Mouse (Mus musculus): ENCODE measurements around the gene Ctsf.
"Not testable (repeated sequence)": the region's sequence is repeated elsewhere in the genome, so short reads cannot be mapped to it uniquely, and the experiment has no call there.

Ctsf gene

DNA sequence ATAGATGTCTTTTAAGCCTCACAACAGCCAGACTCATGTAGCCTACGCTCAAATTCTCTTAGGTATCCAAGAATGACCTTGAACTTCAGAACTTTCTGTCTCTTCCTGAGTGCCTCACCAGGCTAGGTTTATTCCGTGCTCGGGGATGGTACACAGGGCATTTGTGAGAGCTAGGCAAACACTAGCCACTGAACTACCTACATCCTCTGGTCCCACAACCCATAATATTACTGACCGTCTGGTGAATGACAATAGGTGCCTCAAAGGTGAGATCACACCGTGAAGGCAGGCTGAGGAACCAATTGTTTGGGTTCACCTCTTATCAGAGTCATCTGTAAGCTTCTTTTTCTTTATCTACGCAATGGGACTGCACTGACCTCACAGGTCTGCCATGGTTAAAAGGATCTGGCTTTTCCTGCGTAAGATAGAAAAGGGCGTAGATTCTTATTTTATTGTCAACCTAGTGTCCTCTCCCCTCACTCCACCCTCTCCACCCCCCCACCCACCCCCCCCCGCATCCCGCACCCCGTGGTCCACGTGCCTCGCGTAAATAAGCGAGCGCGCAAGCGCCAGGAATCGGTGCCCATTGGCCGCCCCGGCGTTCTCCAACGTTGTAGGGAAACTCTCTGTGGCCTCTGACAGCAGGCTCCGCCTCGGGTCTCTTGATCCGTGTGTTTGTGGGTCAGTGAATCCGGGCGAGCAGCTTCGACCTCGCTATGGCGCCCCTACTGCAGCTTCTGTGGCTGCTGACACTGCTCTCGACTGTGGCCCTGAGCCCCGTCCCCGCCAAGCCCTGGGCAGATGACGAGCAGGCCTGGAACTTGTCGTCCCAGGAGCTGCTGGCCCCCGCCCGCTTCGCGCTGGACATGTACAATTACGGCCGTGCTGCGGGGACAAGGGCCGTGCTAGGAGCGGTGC is at the start of gene Ctsf:
TSS of gene Ctsf (plus strand) at position 579 of the 918 bp plus-strand sequence.
- DNase-seq = peak; percentile 96

DNA sequence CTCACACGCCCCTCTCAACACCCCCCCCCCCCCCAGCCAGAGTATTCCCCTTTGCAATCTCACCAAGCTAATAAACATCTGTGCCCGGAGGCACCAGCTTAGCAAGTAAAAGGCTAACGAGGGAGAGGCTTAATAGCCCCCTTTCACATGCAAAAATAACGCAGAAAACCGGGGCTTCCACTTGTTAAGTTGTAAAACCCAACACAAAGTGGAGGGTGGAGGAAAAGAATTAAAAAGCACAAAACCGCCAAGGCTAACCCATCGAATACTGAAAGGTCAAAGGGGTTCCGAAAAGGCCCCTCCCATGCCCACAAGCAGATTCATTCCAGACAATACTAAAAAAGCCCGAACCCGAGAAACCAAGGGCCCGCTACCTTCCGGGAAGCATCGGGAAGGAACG is 44.6 kb upstream of the Ctsf start:
- no peak for DNase-seq

DNA sequence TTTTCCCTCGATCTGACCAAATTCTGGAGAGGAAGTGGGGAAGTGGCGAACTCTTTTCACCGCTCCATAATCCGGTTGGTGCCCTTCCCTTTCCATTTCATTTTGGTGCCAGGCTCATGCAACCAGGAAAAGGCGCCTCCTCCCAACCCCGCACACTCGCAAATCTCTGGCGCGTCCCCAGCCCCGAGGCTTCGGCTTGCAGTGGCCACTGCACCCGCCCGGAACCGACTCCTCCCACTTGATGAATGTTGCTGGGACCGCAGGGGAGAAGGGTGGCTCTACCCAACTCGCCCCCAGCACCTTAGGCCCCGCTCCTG is 44.2 kb upstream of the Ctsf start:
- no peak for DNase-seq

DNA sequence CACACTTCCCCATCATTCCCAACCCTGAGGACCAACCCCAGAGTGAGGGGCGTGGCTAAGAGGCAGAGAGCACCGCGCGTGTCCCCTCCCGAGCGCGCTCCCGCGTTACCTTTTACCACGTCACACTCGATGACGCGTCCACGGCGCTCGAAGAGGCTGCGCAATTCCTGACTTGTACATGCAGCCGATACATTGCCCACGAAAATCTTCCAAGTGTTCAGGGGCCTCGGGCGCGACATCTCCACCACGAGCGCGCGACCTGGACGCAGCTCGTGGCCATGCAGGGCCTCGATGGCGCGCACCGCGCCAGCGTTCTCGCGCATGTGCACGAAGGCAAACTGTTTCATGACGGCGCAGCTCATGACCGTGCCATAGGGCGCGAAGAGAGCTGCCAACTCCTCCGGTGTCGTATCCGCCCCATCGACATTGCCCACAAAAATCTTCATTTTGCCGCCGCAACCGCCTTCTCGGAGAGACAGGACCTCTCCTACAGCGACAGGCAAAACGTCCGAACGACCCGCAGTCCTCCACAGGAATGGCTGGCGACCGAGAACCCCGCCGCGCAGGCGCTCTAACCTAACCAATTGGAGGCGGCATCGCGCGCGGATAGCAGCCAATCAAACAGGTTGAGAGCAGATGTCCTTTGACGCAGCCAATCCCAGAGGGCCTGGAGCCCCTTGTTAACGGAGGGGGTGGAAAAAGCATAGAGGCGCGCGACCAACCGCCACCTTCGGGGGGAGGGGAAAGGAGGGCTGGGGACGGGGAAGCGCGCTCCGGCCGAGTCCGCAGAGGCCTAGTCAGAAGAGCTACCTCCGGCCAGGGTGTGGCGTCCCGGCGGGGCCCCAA is 43.6 kb upstream of the Ctsf start, which contains the start of the genes Gm21992 and Rbm14:
TSS of gene Gm21992 (minus strand) at position 550 of the 846 bp plus-strand sequence.
TSS of gene Rbm14 (minus strand) at position 572 of the 846 bp plus-strand sequence.
- DNase-seq = peak; percentile 100

DNA sequence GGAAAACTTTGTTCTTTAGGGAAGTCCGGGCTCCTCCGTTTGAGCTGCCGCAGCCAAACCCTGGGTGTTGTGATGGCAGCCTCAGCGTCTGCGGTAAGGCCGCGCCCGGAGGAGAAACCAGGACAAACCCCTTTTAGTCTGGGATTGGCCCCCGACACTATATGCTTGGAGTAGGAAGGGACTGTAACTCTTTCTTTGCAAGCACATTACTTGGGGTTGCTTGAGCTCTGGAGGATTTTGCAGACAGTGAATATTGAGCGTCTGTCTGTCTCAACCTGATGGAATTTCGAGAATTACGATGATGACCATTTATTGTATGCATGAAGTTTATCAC is 43.1 kb upstream of the Ctsf start:
- no peak for DNase-seq

DNA sequence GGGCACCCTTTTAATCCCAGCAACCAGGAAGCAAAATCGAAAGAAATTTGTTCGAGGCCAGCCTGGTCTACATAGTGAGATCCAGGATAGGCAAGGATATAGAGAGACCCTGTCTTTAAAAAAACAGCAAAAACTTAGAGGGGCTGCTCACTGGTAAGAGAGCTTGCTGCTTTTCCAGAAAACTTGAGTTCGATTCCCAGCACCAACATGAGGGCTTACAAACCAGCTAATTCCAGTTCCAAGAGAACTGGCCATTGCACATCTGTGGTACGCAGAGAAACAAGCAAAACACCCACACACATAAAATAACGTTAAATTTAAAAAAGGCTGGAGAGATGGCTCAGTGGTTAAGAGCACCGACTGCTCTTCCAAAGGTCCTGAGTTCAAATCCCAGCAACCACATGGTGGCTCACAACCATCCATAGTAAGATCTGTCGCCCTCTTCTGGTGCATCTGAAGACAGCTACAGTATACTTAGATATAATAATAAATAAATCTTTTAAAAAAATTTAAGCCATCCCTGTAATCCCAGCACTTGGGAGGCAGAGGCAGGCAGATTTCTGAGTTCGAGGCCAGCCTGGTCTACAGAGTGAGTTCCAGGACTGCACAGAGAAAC is 42.5 kb upstream of the Ctsf start:
- not testable (repeated sequence) for DNase-seq

DNA sequence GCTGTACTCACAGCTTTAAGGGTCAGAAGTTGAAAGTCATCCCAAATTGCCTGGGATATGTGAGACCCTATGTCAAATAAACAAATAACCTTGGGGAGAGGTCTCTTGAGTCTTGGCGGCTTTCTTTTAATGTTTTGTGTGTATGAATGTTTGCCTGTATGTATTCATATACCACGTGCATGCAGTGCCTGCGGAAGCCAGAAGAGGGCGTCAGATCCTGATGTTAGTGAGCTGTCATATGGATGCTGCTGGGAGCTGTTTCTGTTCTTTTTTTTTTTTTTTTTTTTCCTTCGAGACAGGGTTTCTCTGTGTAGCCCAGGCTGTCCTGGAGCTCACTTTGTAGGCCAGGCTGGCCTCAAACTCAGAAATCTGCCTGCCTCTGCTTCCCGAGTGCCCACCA is 41.9 kb upstream of the Ctsf start:
- peak; percentile 50 for DNase-seq

DNA sequence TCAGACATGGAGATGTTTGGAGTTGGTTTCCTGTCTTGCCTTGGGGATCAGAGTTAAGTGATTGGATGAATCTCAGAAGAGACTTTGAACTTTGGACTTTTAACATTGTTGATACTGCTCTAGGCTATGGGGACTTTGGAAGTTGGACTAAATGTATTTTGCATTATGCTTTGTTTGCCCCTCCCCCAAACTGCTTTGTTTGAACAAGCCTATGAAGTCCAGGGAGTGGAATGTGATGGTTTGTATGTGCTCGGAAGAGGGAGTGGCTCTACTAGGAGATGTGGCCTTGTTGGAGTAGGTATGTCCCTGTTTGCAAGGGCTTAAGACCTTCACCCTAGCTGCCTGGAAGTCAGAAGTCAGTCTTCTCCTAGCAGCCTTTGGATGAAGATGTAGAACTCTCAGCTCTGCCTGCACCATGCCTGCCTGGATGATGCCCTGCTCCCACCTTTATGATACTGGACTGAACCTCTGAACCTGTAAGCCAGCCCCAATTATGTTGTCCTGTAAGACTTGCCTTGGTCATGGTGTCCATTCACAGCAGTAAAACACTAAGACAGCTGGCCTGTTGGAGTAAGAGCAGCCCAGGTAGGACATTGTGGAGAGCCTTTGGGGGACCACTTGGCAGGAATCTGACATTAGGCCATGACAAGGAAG is 37.6 kb upstream of the Ctsf start:
- no peak for DNase-seq

DNA sequence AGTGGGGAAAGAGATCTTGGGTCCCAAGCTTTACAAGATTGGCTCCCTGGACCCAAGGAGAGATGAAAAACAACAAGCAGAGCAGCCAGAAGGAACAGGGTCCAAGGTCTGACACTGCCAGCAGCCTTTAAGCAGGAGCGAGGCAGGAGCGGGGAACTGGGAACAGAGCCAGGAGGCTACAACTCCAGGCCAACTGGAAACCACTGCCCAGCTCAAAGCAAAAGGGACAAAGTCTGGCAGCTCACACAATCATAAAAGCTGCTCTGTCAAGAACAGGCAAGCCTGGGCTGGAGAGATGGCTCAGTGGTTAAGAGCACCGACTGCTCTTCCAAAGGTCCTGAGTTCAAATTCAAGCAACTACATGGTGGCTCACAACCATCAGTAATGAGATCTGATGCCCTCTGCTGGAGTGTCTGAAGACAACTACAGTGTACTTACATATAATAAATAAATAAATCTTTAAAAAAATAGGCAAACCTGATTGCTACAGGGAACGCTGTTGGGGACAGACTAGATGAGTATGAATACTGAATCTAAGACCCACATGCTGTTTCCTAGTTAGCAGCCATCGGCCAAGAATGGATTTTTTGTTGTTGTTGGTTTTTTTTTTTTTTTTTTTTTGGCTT is 34.1 kb upstream of the Ctsf start:
- DNase-seq = peak; percentile 2

DNA sequence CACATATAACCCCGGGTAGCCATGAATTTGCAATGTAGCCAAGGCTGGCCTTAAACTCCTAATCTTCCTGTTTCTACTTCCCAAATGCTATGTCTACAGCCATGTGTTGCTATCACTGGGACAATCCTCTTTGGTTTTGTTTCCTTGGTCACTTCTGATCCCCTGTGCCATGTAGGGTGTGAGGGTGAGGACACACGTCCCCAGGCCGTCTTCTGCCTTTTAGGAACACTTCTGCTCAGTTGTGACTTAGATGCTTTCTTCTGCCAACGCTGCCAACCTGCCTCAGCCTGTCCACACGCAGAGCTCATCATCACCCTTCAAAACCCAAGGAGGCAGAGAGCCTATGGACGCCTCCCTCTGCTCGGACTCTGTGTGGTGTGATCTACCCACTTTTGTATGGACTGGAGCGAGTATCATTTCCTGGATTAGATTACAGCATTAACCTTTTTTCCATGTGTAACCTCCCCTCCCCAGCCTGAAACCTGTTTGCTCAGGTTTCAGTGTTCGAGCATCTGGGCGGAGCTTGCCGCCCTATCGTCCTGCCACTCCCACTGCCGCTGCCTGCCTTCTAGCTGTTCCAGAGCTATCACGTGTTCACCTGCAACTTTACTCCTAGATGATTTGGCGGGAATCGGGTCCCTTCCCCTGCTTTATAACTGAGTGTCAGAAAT is 26.4 kb upstream of the Ctsf start:
- DNase-seq = no peak

DNA sequence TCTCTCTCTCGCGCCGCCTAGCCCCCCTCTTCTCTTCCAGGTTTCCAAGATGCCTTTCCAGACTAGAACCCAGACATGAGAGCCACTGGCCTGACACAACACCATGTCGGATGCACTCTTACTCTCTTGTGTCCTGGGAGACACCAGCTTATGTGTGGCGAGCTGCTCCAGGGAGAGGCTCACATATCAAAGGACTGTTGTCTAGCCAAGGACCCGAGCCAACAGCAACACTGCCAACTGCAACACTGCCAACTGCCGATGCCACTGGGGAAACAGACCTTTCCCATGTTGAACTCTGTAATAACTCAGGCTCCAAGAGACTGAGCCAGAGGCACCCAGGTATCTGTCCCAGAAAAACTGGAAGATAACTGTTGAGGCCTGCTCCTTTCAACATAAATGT is 25.8 kb upstream of the Ctsf start:
- DNase-seq = no peak

DNA sequence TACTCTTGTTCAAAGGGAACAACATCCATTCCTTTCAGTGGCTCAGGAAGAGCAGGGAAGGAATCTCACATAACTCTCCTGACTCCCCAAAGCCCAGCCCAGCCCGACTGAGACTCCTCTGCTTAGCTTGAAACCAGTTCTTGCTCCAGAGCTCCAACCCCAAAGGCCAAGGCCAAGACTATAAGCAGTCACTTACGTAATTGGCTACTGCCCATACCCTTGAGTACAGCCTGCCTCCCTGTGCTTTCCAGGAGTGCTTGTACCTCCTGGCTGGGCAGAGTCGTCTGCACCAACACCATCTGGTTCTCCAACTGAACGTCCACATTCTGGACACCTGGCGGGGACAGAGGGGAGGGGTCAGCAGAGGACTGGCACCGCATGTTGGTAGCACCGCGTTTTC is 21.0 kb upstream of the Ctsf start:
- DNase-seq = no peak

DNA sequence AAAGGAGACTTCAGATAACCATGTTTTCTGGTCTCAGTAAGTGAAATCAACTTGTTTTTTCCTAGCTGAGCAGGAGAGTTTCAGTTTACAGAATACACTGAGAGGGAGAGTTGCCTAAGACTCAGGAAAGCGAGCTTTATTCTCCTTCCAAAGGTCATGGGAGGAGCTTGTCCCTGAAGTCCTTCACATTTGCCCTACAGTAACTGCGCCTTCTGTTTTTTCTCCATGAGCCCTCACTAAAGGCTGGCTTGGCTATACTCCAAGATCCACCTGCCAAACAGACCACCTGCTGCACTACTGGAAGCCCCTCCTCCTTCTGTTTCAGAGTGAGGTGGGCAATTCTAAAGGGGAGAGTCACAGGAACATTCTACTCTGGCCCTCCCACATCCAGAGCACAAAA is 18.8 kb upstream of the Ctsf start:
- DNase-seq = no peak

DNA sequence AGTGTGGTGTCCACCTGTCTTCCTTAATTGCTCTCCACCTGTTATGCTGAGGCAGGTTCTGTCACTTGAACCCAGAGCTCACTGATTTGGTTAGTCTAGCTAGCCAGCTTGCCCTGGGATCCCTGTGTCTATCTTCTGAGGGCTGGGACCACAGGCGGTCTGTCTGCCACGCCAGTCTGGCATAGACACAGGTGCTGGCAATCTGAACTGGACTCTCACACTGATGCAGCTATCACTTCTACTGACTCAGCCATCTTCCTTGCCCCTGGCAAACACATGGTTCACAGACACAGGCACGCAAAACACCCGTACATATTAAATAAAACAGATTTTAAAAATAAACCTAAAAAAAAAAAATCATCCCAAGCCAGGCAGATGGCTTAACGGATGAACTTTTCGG is 17.9 kb upstream of the Ctsf start:
- DNase-seq = no peak

DNA sequence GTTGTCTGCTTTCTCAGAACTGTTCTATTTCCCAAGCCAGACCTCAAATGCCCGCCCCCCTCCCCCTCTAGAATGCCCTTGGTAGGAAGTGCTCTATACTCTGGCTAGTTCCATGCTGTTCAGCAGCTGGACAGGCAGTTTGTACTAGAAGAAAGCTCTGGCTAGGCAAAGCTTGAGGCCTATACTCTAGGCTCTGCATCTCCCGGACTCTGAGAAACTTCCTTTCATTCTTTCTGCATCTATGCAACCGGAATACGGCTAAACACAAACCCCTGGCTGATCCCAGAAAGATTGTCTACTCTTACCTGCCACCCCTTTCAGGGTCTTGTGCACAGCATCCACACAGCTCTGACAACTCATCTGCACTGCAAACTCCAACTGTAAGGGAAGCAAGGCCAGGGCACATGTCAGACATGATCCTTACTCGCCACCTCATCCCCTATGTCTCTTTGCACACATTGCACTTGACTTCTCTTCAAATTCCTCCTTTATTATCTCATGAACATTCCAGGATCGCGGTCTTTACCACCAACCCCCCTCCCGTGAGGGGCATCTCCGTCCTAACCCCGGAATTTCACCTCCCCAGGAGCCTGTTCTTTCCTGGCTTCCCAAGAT is 16.3 kb upstream of the Ctsf start:
- no peak for DNase-seq

DNA sequence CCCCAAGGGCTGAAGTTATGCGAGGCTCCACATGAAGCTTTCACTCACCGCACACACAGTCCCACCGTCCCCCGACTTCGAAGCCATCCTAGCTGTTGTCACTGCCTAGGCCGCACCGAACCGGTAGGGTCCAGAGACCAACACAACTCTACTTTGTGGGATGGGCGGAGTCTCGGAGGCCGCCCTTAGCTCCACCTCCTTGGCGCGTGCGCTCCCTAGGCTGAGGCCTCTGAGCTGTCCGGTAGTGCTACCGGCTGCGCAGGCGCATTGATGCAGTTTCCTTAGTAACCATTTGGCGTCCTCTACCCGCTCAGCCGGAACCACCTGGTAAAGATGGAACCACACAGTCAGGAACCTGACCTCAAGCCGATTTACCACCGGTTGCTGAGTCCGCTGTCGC is 15.8 kb upstream of the Ctsf start, which contains the start of the genes Ccs and Ccdc87:
TSS of gene Ccs (minus strand) at position 184 of the 400 bp plus-strand sequence.
TSS of gene Ccdc87 (plus strand) at position 218 of the 400 bp plus-strand sequence.
- peak; percentile 97 for DNase-seq

DNA sequence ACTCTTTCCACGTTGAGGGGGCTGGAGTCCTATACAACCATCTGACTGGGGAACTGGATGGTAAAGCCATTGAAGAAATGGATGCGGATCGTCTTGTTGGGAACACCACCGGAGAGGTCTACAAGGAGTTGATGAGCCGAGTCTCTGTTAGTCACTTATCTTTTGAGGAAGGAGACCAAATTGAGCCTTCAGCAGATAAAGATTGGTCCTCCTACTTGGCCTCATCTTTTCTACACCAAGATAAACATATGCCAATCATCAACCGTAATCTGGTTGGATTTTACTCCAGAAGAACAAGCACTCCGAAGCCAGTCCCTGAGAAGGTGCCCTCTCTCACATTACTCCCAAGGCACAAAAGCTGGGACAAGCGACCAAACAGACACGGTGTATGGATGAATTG is 14.1 kb upstream of the Ctsf start:
- no peak for DNase-seq

DNA sequence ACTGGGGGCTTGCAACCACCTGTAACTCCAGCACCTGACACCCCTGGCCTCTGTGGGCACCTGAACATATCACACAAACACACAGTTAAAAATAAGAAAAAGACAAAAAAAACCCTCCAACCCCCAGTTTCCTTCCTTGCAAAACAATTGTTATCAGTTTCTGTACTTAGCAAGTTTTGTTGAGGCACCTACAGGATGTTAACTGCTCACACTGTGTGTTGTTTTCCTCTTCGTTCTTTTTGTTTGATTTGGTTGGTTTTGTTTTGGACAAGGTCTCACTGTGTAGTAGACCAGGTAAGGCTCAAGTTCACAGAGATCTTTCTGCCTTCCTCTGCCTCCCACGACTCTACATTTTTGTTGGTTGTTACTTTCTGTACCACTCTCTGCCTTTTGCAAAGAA is 12.3 kb upstream of the Ctsf start:
- DNase-seq = no peak

DNA sequence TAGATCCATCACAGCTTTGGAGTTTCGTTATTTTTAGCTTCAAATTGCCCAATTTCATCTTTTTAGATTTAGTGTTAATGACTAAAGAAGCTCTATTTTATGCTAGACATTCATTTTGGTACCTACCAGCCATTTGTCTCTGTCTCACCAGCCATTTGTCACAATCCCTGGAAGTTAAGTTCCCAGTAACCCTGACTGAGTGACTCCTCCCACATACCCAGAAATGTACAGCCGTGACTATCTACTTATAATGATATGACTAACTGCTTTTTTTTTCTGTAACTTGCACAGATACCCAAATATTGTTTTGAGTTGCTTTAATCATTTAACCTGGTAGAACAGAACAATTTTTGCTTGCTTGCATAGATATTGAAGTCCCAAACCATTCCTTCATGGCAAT is 9.1 kb upstream of the Ctsf start:
- DNase-seq = no peak

DNA sequence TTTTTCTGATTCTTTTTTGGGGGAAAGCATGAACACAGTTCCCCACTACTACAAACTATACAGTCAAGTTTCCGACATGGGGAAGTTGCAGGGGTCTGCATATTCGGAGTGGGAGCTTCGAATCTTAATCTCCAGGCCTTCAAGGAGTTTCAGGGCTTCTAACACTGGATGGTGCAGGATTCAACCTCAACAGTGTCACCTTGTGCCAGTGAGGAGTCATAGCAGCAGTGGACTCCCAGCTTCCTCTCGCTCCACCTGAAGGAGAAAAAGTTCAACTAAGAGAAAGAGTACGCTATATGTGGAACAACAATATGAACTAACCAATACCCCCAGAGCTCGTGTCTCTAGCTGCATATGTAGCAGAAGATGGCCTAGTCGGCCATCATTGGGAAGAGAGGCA is 7.4 kb upstream of the Ctsf start:
- DNase-seq = peak; percentile 47

DNA sequence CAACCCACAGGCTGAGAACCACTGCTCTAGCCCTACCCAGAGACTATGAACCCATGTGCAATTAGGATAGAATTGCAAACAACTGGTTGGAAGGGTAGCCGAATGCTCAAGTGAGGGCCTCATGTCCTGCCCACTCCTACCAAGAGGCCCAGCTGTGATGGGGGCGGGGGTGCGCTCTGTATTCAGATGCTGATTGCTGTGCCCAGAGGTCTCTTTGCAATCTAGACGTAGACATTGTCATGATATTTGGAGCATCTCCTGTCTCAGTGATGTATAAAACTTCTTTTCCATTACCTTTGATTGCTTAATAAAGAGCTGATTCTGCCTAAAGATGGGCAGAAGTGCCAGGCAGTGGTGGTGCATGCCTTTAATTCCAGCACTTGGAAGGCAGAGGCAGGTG is 5.1 kb upstream of the Ctsf start:
- no peak for DNase-seq
